Mouse (Mus musculus) embryonic facial prominence, embryonic 11.5 days (tissue): ENCODE measurements around the gene Siae. TPM values are rescaled to one million over a fixed set of nuclear protein-coding genes. Genes with fewer than 3 reads are reported as not detected.

Experiments used
- ATAC-seq: fragments of 200-750 bp; cut with Nextera tagmentation; replicated peaks from 2 replicates; pipeline ENCODE4 v1.8.0; 2017; ENCODE audit warnings: low read depth; ENCODE audit not compliant: insufficient number of reproducible peaks, low FRiP score, low TSS enrichment
- DNase-seq: peaks from one replicate; pipeline ENCODE4 v3.0.0-alpha.2; 2015; ENCODE audit warnings: low spot score
- H3K27ac ChIP-seq: fragments of 300-500 bp; sonication (generic); replicated peaks from 2 replicates; pipeline ENCODE4 v1.5.1; 2014; ENCODE audit warnings: mild to moderate bottlenecking, low read depth, low read length, control low read depth
- H3K27me3 ChIP-seq: fragments of 300-500 bp; sonication (generic); 2 replicates; pipeline ENCODE4 v1.6.1; 2014; ENCODE audit warnings: mild to moderate bottlenecking, low read length, moderate library complexity, mixed read lengths; ENCODE audit not compliant: control insufficient read depth, insufficient read depth
- H3K36me3 ChIP-seq: fragments of 300-500 bp; sonication (generic); replicated peaks from 2 replicates; pipeline ENCODE4 v1.6.1; 2014; ENCODE audit warnings: low read depth, mild to moderate bottlenecking, low read length, moderate library complexity, mixed read lengths; ENCODE audit not compliant: control insufficient read depth, insufficient read depth
- H3K4me1 ChIP-seq: fragments of 300-500 bp; sonication (generic); 2 replicates; pipeline ENCODE4 v1.6.1; 2014; ENCODE audit warnings: low read length, mixed read lengths; ENCODE audit not compliant: control insufficient read depth, insufficient read depth
- H3K4me2 ChIP-seq: fragments of 300-500 bp; sonication (generic); 2 replicates; pipeline ENCODE4 v1.6.1; 2014; ENCODE audit warnings: low read depth, mild to moderate bottlenecking, control low read depth, low read length, moderate library complexity
- H3K4me3 ChIP-seq: fragments of 300-500 bp; sonication (generic); 2 replicates; pipeline ENCODE4 v1.5.1; 2014; ENCODE audit warnings: low read depth, low read length, control low read depth
- H3K9ac ChIP-seq: fragments of 300-500 bp; sonication (generic); replicated peaks from 2 replicates; pipeline ENCODE4 v1.6.1; 2014; ENCODE audit warnings: mild to moderate bottlenecking, control low read depth, low read length
- H3K9me3 ChIP-seq: fragments of 300-500 bp; sonication (generic); replicated peaks from 2 replicates; pipeline ENCODE4 v1.6.1; 2016; ENCODE audit warnings: mild to moderate bottlenecking, low read length, inconsistent platforms, mixed read lengths; ENCODE audit not compliant: control insufficient read depth
- WGBS: fragments of 180-500 bp; shearing (Covaris S2); extraction: QIAGEN DNeasy Blood & Tissue Kit; methylation state at CpG from one replicate; pipeline ENCODE4 v1.1.7; 2014; 5-methylcytosine and 5-hydroxymethylcytosine counted together
- polyA plus RNA-seq: library from polyadenylated mRNA; unstranded; fragments of >200 nt; fragmentation: Nextera tagmentation; extraction: Ambion mirVana; gene quantifications from 2 replicates; pipeline ENCODE4 v1.2.1, GENCODE M21; 2014

The Siae gene
- polyA plus RNA-seq, 1 experiment from 2014 or later, result 5.8 TPM

- peaks cover 46% of the 10 kb centered on the region for H3K27me3 ChIP-seq
- H3K4me3 ChIP-seq, result no peak overlapping the region
- no peak overlapping the region for H3K27ac ChIP-seq
- H3K4me1 ChIP-seq, result no peaks in the 10 kb centered on the region; the same call in 1 of the 2 replicates
- 20% methylated on average over 21 of the region's 21 CpGs for WGBS
- no peaks in the 10 kb centered on the region for H3K36me3 ChIP-seq
- ATAC-seq (no peak), DNase-seq (peak; percentile 7)
- H3K9ac ChIP-seq, result no peak overlapping the region
- H3K9me3 ChIP-seq, result no peaks in the 10 kb centered on the region
- no peak overlapping the region for H3K4me2 ChIP-seq
Measured at GRCm38 (mm10) chr9:37526443-37527395, 28.8 kb upstream of the Siae start.

- peaks cover 46% of the 10 kb centered on the region for H3K27me3 ChIP-seq
- H3K4me1 ChIP-seq, result no peaks in the 10 kb centered on the region; the same call in 1 of the 2 replicates
- ATAC-seq (no peak), DNase-seq (peak; percentile 3)
- no peaks in the 10 kb centered on the region for H3K36me3 ChIP-seq
- WGBS, result 3% methylated on average over 41 of the region's 41 CpGs
- no peak within 1 kb of the TSS for H3K27ac ChIP-seq
- H3K4me2 ChIP-seq, result no peak within 1 kb of the TSS
- no peak within 1 kb of the TSS for H3K9ac ChIP-seq
- no peaks in the 10 kb centered on the region for H3K9me3 ChIP-seq
- H3K4me3 ChIP-seq, result no peak within 1 kb of the TSS
Measured at GRCm38 (mm10) chr9:37527396-37528224, 27.9 kb upstream of the Siae start, which contains the start of gene Esam. Esam (plus strand) TSS chr9:37528078.

GRCm38 (mm10) chr9:37528225-37528970 lies 27.1 kb upstream of the Siae start:
- DNase-seq (peak; percentile 43), ATAC-seq (no peak)
- no peak overlapping the region for H3K9ac ChIP-seq
- WGBS, result 12% methylated on average over 9 of the region's 9 CpGs
- peaks cover 46% of the 10 kb centered on the region for H3K27me3 ChIP-seq
- H3K36me3 ChIP-seq, result no peaks in the 10 kb centered on the region
- no peaks in the 10 kb centered on the region for H3K9me3 ChIP-seq
- H3K27ac ChIP-seq, result no peak overlapping the region
- no peak overlapping the region for H3K4me2 ChIP-seq
- H3K4me3 ChIP-seq, result no peak overlapping the region
- no peaks in the 10 kb centered on the region; the same call in 1 of the 2 replicates for H3K4me1 ChIP-seq

- H3K9ac ChIP-seq, result 0 out of 2 replicates have a peak overlapping the region, but pooled peaks have one; percentile 25
- DNase-seq (peak; percentile 54), ATAC-seq (no peak; the same call in 1 of the 2 replicates)
- H3K9me3 ChIP-seq, result no peaks in the 10 kb centered on the region
- WGBS, result 1% methylated on average over 32 of the region's 32 CpGs
- peak overlapping the region; percentile 25; the same call in 1 of the 2 replicates for H3K4me3 ChIP-seq
- H3K36me3 ChIP-seq, result no peaks in the 10 kb centered on the region
- no peaks in the 10 kb centered on the region; the same call in 1 of the 2 replicates for H3K4me1 ChIP-seq
- peak overlapping the region; percentile 37 for H3K4me2 ChIP-seq
- no peak overlapping the region for H3K27ac ChIP-seq
- H3K27me3 ChIP-seq, result peaks cover 46% of the 10 kb centered on the region
Measured at GRCm38 (mm10) chr9:37530031-37530887, 25.2 kb upstream of the Siae start.

GRCm38 (mm10) chr9:37530888-37531705 lies 24.4 kb upstream of the Siae start:
- Histone ChIP-seq H3K4me1 (no peaks in the 10 kb centered on the region; the same call in 1 of the 2 replicates), H3K36me3 (no peaks in the 10 kb centered on the region), H3K27ac (no peak overlapping the region), H3K9me3 (no peaks in the 10 kb centered on the region), H3K27me3 (peaks cover 46% of the 10 kb centered on the region), H3K9ac (peak overlapping the region; percentile 30; the same call in 1 of the 2 replicates), H3K4me2 (peak overlapping the region; percentile 32), H3K4me3 (peak overlapping the region; percentile 21)
- DNase-seq (peak; percentile 71), ATAC-seq (peak; percentile 57; the same call in 1 of the 2 replicates)
- 1% methylated on average over 31 of the region's 31 CpGs for WGBS

GRCm38 (mm10) chr9:37536851-37537250 lies 18.6 kb upstream of the Siae start:
- DNase-seq (no peak), ATAC-seq (no peak)
- H3K9ac ChIP-seq, result no peak overlapping the region
- H3K36me3 ChIP-seq, result no peaks in the 10 kb centered on the region
- no peak overlapping the region for H3K27ac ChIP-seq
- no peaks in the 10 kb centered on the region for H3K4me1 ChIP-seq
- 85% methylated on average over 4 of the region's 4 CpGs for WGBS
- H3K9me3 ChIP-seq, result no peaks in the 10 kb centered on the region
- no peaks in the 10 kb centered on the region; the same call in 1 of the 2 replicates for H3K27me3 ChIP-seq
- H3K4me3 ChIP-seq, result no peak overlapping the region
- no peak overlapping the region for H3K4me2 ChIP-seq
